Mouse (Mus musculus) megakaryocyte, embryonic 14.5 days (primary cell): ENCODE data around the gene Helz2. TPM values are rescaled to one million over a fixed set of nuclear protein-coding genes. Genes with fewer than 3 reads are reported as not detected.

Source experiments
- H3K27me3 ChIP-seq: replicated peaks from 2 replicates; pipeline ENCODE3; 2012; ENCODE audit warnings: inconsistent platforms
- H3K36me3 ChIP-seq: replicated peaks from 2 replicates; pipeline ENCODE3; 2012; ENCODE audit warnings: low read length, inconsistent platforms, mixed read lengths
- H3K4me1 ChIP-seq: 2 replicates; pipeline ENCODE4 v1.6.1; 2012; ENCODE audit warnings: inconsistent platforms
- H3K4me3 ChIP-seq: replicated peaks from 2 replicates; pipeline ENCODE3; 2012; ENCODE audit warnings: moderate library complexity, mild to moderate bottlenecking, inconsistent platforms
- H3K9me3 ChIP-seq: 2 replicates; pipeline ENCODE4 v1.6.1; 2012; ENCODE audit warnings: inconsistent platforms
- FLI1 ChIP-seq: IDR thresholded peaks from 2 replicates; pipeline ENCODE4 v1.6.1; 2012; ENCODE audit warnings: low read length, inconsistent platforms, mixed read lengths
- GATA1 ChIP-seq: IDR thresholded peaks from 3 replicates; pipeline ENCODE4 v1.6.1; 2012; ENCODE audit warnings: mixed read lengths, low read length, inconsistent platforms, borderline replicate concordance
- polyA plus RNA-seq: library from polyadenylated mRNA; stranded (reverse); fragments of >175 nt; gene quantifications from 2 replicates; pipeline ENCODE4 v1.2.3, GENCODE M21; 2012; ENCODE audit warnings: low replicate concordance; ENCODE audit not compliant: insufficient read depth

The Helz2 gene
- polyA plus RNA-seq, 1 experiment = 2.3 TPM

- H3K4me3 ChIP-seq = no peak overlapping the region
- peaks cover 10% of the 10 kb centered on the region for H3K4me1 ChIP-seq
- H3K9me3 ChIP-seq = no peaks in the 10 kb centered on the region
- H3K36me3 ChIP-seq = peaks cover 93% of the 10 kb centered on the region
- no peak for TF ChIP-seq GATA1
- no peak for TF ChIP-seq FLI1
- no peaks in the 10 kb centered on the region for H3K27me3 ChIP-seq
These were observed 32.0 kb upstream of the Helz2 start for GRCm38 (mm10) chr2:181273829-181274228.

GRCm38 (mm10) chr2:181272092-181272491 lies 30.3 kb upstream of the Helz2 start:
- Histone ChIP-seq H3K4me3 (no peak overlapping the region), H3K4me1 (peaks cover 5% of the 10 kb centered on the region; the same call in 1 of the 2 replicates), H3K36me3 (peaks cover 92% of the 10 kb centered on the region), H3K27me3 (no peaks in the 10 kb centered on the region), H3K9me3 (no peaks in the 10 kb centered on the region)
- TF ChIP-seq FLI1 (no peak), GATA1 (no peak)

- H3K4me1 ChIP-seq = no peaks in the 10 kb centered on the region
- no peak overlapping the region for H3K4me3 ChIP-seq
- no peaks in the 10 kb centered on the region for H3K9me3 ChIP-seq
- H3K27me3 ChIP-seq = no peaks in the 10 kb centered on the region
- peaks cover 94% of the 10 kb centered on the region for H3K36me3 ChIP-seq
- TF ChIP-seq FLI1 (no peak), GATA1 (no peak)
These were observed 25.0 kb upstream of the Helz2 start for GRCm38 (mm10) chr2:181266839-181267238.

- no peaks in the 10 kb centered on the region for H3K27me3 ChIP-seq
- H3K9me3 ChIP-seq = no peaks in the 10 kb centered on the region
- H3K4me1 ChIP-seq = peaks cover 3% of the 10 kb centered on the region
- no peak overlapping the region for H3K4me3 ChIP-seq
- peaks cover 78% of the 10 kb centered on the region for H3K36me3 ChIP-seq
- no peak for TF ChIP-seq GATA1
- no peak for TF ChIP-seq FLI1
These were observed 11.4 kb upstream of the Helz2 start for GRCm38 (mm10) chr2:181253248-181253647.

GRCm38 (mm10) chr2:181251841-181252240 lies 10.0 kb upstream of the Helz2 start:
- Histone ChIP-seq H3K36me3 (peaks cover 64% of the 10 kb centered on the region), H3K4me3 (no peak overlapping the region), H3K4me1 (peaks cover 3% of the 10 kb centered on the region), H3K9me3 (peaks cover 6% of the 10 kb centered on the region), H3K27me3 (peaks cover 2% of the 10 kb centered on the region)
- no peak for TF ChIP-seq GATA1
- no peak for TF ChIP-seq FLI1

GRCm38 (mm10) chr2:181249217-181249616 lies 7.4 kb upstream of the Helz2 start:
- Histone ChIP-seq H3K36me3 (peaks cover 40% of the 10 kb centered on the region), H3K27me3 (peaks cover 5% of the 10 kb centered on the region), H3K9me3 (peaks cover 13% of the 10 kb centered on the region), H3K4me3 (no peak overlapping the region), H3K4me1 (peaks cover 5% of the 10 kb centered on the region)
- no peak for TF ChIP-seq GATA1
- no peak for TF ChIP-seq FLI1

GRCm38 (mm10) chr2:181245031-181245430 lies 3.2 kb upstream of the Helz2 start:
- H3K36me3 ChIP-seq = peaks cover 9% of the 10 kb centered on the region
- no peak for TF ChIP-seq GATA1
- TF ChIP-seq FLI1 = no peak
- peaks cover 13% of the 10 kb centered on the region for H3K9me3 ChIP-seq
- peaks cover 8% of the 10 kb centered on the region for H3K27me3 ChIP-seq
- peaks cover 38% of the 10 kb centered on the region for H3K4me1 ChIP-seq
- no peak overlapping the region for H3K4me3 ChIP-seq

GRCm38 (mm10) chr2:181243706-181244394 lies 2.0 kb upstream of the Helz2 start:
- Histone ChIP-seq H3K27me3 (peaks cover 8% of the 10 kb centered on the region), H3K4me1 (peaks cover 49% of the 10 kb centered on the region), H3K4me3 (peak overlapping the region; percentile 78), H3K9me3 (peaks cover 13% of the 10 kb centered on the region), H3K36me3 (peaks cover 21% of the 10 kb centered on the region)
- TF ChIP-seq FLI1 = no peak
- no peak for TF ChIP-seq GATA1

GRCm38 (mm10) chr2:181242314-181242665 lies 463 bp upstream of the Helz2 start:
- Histone ChIP-seq H3K27me3 (peaks cover 7% of the 10 kb centered on the region), H3K4me3 (peak overlapping the region; percentile 94), H3K9me3 (peaks cover 11% of the 10 kb centered on the region), H3K4me1 (peaks cover 58% of the 10 kb centered on the region), H3K36me3 (peaks cover 35% of the 10 kb centered on the region)
- TF ChIP-seq FLI1 (no peak), GATA1 (no peak)

- peaks cover 3% of the 10 kb centered on the region for H3K27me3 ChIP-seq
- no peak for TF ChIP-seq FLI1
- TF ChIP-seq GATA1 = no peak
- H3K4me1 ChIP-seq = peaks cover 63% of the 10 kb centered on the region
These were observed 904 bp downstream of the Helz2 start for GRCm38 (mm10) chr2:181240806-181241440.

More at GRCm38 (mm10) chr2:181240806-181241440, 904 bp downstream of the Helz2 start:
- H3K36me3 ChIP-seq = peaks cover 48% of the 10 kb centered on the region
- H3K9me3 ChIP-seq = no peaks in the 10 kb centered on the region
- peak overlapping the region; percentile 94 for H3K4me3 ChIP-seq
